Mouse (Mus musculus): ENCODE data around the gene Il18rap. TPM values are rescaled to one million over a fixed set of nuclear protein-coding genes. Genes with fewer than 3 reads are reported as not detected.

Il18rap gene
- total RNA-seq (2021): not detected
- long read RNA-seq, experiment 1: 0 reads
- long read RNA-seq, experiment 2: 0 reads

- no peak for DNase-seq (ENCODE audit: low spot score)
Measured at GRCm38 (mm10) chr1:40514851-40515585, at the start of gene Il18rap. Il18rap (plus strand) TSS chr1:40515362.

GRCm38 (mm10) chr1:40465477-40466430 lies 49.4 kb upstream of the Il18rap start, which contains the start of gene Il18r1:
Il18r1 (plus strand) TSS chr1:40465552.
- no peak for DNase-seq (ENCODE audit: low spot score)

- no peak for DNase-seq (ENCODE audit: low spot score)
Measured at GRCm38 (mm10) chr1:40467306-40467705, 47.9 kb upstream of the Il18rap start.

- no peak for DNase-seq (ENCODE audit: low spot score)
Measured at GRCm38 (mm10) chr1:40468805-40469204, 46.4 kb upstream of the Il18rap start.

GRCm38 (mm10) chr1:40469900-40470299 lies 45.3 kb upstream of the Il18rap start:
- DNase-seq (ENCODE audit: low spot score): no peak

DNA sequence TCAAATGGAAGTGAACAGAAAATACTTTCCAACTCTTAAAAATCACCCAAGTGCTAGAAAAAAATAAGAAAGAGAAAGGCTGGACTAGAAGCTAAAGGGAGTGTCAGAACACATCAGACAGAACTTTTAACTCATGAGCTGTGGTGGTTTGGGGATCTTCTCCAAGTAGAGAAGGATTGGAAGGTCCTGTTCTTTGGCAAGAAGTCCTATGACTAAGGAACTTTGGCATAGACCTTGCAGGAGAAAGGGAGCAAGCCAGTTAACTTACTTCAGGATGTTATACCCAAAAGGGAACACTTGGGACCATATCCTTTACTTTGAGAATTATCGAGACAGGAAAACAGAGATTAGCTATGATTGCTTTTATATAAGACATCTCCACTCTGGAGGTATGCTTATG lies 42.8 kb upstream of the Il18rap start:
- DNase-seq (ENCODE audit: low spot score): peak; percentile 61

DNA sequence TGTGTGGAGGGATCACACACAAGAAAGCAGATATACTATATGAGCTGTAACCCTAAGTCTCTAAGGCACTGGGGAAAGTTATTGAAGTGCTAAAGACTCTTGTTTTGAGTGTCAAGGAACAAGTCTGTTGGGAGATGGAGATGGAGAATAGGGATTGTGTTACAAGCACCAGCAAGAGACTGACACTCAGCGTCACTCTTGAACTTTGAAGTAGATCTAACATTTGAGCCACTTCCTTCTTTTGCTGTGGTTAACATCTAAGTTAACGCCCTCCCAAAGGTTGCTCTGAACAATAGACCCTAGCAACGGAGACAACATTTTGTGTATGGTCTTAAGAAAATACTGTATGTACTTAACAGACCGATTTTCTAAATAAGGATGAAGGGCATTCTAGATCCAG lies 41.5 kb upstream of the Il18rap start:
- DNase-seq (ENCODE audit: low spot score): no peak

DNA sequence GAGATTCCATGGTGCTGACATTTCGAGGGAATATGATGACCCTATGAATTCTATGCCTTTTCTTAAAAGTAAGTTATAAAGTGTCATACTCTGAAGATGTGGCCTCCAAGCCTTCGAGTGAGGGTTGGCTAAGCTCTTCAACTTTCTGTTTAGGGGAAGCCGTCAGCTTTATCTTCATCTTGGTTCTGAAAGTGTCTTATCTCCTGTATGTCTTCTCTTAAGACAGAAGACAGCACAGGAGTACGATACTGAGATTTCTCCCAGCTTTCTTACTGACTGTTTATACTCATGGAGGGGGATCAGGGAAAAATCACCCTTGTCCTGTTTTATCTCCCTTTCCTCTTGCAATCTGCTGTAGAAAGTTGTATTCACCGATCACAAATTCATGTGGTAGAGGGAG lies 40.8 kb upstream of the Il18rap start:
- DNase-seq (ENCODE audit: low spot score): no peak

- DNase-seq (ENCODE audit: low spot score): no peak
Measured at GRCm38 (mm10) chr1:40475697-40476096, 39.5 kb upstream of the Il18rap start.

DNA sequence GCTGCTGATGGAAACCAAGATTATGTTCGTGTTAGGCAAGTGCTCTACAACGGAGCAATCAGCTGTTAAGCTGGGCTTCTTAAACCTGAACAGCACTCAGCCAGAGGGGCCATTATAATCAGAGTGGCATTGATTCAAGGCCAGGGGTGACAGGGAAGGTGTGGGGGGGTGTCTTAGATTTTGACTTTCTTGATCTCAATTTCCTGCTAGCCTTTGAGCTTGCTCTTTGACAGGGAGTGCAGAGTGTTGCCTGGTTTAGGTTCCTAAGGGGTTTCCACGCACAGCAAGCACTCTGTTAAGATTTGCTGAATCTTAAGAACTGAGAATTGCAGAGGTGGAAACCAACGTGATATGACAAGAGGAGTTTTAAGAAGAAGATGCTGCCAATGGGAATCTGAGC lies 38.4 kb upstream of the Il18rap start:
- DNase-seq (ENCODE audit: low spot score): no peak

- DNase-seq (ENCODE audit: low spot score): no peak
Measured at GRCm38 (mm10) chr1:40479505-40479923, 35.6 kb upstream of the Il18rap start.

DNA sequence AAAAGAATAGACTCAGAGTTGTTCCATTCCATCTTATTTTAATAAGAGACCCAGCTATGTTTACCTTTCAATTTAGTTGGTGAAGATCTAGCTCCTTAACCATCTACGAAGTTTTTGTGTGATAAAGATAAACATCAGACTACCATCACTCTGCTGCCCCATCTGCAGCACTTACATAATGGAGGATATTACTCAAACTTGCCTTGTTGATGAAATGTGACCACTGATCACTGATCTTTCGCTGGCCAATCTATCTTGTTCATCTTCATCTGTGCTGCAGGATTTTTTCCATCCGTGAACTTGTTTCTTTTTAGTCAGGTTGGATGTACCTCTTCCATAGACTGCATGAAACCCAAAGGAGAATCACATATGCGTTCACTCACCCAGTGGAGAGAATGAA lies 20.6 kb upstream of the Il18rap start:
- no peak for DNase-seq (ENCODE audit: low spot score)

- no peak for DNase-seq (ENCODE audit: low spot score)
Measured at GRCm38 (mm10) chr1:40499708-40500107, 15.5 kb upstream of the Il18rap start.

DNA sequence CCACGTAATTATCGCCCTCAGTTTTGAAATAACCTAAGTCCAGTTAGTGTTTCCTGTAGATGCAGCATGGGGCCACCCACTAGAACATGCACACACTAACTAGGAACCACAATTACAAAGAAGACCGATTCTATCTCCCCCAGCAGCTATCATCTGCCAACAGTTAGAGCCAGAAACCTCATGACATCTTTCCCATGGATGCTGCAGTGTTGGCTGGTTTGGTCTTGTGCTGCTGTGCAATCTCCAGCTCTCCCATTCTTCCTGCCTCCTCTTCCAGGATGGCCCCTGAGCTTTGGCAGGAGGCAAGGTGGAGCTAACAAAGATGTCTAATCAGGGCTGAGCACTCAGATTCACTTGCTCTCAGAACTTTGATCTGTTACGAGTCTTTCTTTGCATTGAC lies 14.0 kb upstream of the Il18rap start:
- no peak for DNase-seq (ENCODE audit: low spot score)

- no peak for DNase-seq (ENCODE audit: low spot score)
Measured at GRCm38 (mm10) chr1:40501546-40502398, 13.4 kb upstream of the Il18rap start.

DNA sequence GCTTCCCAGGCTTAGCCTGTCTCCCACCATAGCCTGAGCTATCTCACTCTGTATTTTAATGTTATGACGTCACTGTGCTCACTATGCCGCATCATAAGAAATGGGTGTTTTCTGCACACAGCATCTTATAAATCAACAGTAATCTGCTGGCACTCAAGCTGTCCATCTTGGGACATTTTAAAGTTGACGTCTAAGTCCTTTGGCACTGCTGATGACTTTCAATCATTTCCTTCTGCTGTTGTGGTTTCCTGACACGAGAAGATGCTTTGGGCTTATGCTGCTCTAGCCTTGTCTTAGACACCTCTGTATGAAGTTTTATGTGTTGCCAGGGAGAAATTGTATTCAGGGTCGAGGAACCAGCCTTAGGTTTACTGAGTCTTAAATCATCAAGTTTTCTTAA lies 10.6 kb upstream of the Il18rap start:
- no peak for DNase-seq (ENCODE audit: low spot score)

DNA sequence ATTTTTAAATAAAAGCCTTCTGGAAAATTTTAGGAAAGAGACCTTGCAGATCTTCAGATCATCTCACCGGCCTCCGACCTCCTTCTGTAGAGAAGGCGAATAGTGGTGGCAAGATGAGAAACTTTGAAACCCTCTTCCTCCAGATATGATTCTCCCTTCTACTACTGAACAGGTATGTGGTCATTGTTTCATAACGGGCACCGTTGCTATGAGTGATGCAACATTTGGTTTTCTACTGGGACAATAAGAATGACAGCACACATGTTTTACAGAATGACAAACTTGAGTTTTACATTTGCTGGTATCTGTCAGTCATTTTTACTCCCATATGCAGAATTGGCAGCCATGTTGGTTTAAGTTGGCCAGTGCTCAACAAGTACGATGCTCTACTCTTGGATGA lies 1.2 kb downstream of the Il18rap start:
- no peak for DNase-seq (ENCODE audit: low spot score)

- DNase-seq (ENCODE audit: low spot score): no peak
Measured at GRCm38 (mm10) chr1:40522918-40523317, 7.8 kb downstream of the Il18rap start.

DNA sequence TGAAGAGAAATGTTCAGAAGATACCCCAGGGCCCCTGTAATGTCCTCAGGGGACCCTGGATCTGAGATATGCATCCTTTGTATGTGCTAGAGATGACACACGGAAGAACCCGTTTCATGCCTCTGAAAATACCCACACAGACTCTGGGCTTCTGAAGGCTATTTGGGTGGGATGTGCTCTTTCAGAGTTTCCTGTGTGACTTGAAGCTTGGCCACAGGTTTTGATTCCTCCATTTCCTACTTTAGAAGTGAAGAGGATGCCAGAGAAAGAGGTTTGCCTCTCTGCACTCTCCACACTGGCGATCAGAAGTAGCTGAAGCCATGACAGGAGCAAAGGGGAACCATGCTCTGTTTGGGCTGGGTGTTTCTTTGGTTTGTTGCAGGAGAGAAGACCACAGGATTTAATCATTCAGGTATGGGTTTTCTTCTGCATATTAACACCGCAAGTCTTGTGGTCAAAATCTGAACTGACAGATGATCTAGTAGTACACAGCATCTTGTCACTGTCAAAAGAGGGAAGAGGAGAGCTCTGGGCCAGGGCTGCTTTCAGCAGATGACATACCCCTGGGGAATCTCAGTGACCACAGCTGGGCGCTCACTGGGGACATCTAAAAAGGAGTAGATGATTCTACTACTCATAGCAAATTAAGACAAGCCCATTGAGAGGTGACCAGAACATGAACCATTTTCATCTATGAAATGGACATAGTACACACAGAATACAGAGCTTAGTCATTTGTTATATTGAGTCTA lies 9.0 kb downstream of the Il18rap start:
- no peak for DNase-seq (ENCODE audit: low spot score)

GRCm38 (mm10) chr1:40529287-40529686 lies 14.1 kb downstream of the Il18rap start:
- DNase-seq (ENCODE audit: low spot score): no peak

DNA sequence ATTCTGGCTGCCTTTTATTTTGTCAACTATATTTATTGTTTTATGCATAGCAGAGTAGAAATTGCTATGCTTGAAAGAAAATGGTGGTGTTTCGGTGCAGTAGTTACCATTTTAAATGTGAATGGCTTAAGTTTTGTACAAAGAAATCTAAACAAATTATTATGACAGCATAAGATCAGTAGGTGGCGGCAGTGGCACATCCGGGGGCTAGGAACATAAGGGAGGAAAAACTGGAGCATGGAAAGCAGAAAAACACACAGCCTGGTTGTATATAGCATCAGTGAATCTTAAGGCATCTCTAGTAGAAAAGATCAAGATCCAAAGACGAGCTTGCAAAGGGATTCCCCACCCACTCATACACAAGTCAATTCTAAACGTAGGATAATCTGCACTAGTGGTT lies 22.4 kb downstream of the Il18rap start:
- peak; percentile 2 for DNase-seq (ENCODE audit: low spot score)

Data from gastrocnemius, adult 18-20 months (tissue).